Mouse (Mus musculus) central nervous system, embryonic 18 days (tissue): ENCODE measurements around the gene Scai. TPM values are rescaled to one million over a fixed set of nuclear protein-coding genes. Genes with fewer than 3 reads are reported as not detected.

ENCODE experiments used
- polyA plus RNA-seq: library from polyadenylated mRNA; depleted of rRNA; stranded (reverse); fragments of >200 nt; gene quantifications from 2 replicates; pipeline ENCODE4 v1.2.3, GENCODE M21; 2012; rRNA removed

The Scai gene
- 15.3 and 15.9 TPM in 2 replicates for polyA plus RNA-seq

DNA sequence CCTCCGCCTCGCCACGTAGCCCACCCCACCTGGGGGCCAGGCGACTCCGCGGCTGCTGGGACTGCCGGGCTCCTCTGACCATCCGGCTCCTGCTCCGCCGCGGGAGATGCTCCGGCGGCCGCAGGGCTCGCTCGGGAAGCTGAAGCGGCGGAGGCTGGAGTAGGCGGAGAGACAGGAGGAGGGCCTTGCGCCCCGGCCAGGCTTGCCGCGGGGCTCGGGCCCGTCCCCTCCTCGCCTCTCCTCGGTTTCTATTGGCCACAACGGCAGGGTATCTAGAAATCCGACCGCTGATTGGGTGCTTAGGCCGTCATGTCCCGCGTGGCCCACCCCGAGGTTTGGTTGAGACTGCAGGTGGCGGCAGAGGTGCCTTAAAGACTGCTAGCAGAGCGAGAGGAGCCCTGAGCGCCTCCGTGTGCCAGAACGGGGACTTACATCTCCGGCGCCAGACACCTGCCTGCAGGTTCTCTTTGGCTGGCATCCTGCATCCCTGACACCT is at the start of gene Scai:
Gene Scai (minus strand): TSS at position 174 of the 496 bp plus-strand sequence.

DNA sequence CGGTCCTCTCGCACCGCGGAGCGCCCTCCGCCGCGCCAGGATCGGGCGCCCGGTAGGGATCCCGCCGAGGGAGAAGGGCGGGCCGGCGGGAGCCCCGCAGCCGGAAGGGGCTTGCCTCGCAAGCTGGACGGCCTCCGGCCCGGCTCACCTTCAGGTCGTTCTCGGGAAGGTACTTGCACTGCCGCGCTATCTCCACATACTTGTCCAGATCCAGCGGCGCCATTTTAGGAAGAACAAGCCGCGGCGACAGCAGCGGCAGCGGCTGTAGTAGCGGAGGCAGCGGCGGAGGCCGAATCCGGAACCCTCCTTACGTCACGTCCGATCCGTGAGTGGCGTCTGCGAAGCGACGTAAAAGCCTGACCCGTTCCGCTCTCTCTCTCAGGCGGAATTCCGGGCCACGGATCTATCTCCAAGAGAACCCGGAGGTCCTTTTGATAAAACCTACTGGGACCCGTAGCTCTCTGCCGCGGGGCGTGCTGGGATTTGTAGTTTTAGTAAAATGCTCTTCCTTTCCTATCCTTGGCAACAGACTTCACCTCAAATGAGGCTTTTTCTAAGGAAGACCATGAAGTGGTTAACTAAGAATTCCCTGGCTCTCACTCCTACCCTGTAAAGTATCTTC is 35.6 kb upstream of the Scai start, which contains the start of gene Ppp6c:
Gene Ppp6c (minus strand): TSS at position 433 of the 622 bp plus-strand sequence.

DNA sequence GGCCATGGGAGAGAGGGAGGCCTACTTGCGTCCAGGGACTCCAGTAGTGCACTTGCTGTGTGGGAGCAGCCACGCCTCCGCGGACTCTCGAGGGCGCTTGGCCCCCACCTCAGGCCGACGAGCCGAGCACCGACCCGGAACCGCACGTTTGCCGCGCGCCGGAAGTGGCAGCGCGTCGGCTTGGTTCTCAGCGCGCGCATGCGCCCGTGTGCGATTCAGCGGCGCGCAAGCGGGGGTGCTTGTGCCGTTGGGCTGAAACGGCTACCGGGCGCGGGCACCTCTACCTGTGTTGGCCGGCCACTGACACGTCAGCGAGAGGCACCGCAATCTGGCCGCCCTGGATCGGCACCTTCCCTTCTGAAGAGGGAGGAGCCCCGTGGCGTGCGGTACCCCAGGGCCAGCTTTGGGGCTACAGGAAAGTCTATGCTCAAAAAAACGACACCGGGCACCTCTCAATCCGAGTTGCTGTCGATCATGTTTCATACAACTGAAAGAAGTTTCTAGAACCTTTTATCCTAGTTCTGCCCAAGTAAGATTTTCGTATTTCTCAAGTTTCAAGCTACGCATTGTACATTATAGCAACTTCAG is 125.0 kb downstream of the Scai start, which contains the start of gene Golga1:
Gene Golga1 (minus strand): TSS at position 142 of the 588 bp plus-strand sequence.

Other genes starting within 250 kb of the Scai start
- 1.2 and 1.3 TPM in 2 replicates for gene Wdr38, start 193.3 kb downstream of the Scai start, polyA plus RNA-seq
- gene Arpc5l, start 185.4 kb downstream of the Scai start, polyA plus RNA-seq, result 84.9 and 90.6 TPM in 2 replicates
- 500 and 524 TPM in 2 replicates for gene Rpl35, start 185.1 kb downstream of the Scai start, polyA plus RNA-seq
- 44.3 and 45.6 TPM in 2 replicates for gene Golga1, start 125.2 kb downstream of the Scai start, polyA plus RNA-seq
- gene Ppp6c, start 35.7 kb upstream of the Scai start, polyA plus RNA-seq, result 48.2 and 53.1 TPM in 2 replicates